Mouse (Mus musculus): ENCODE measurements around the gene Wdr91. TPM values are rescaled to one million over a fixed set of nuclear protein-coding genes. Genes with fewer than 3 reads are reported as not detected.

The Wdr91 gene
- polyA plus RNA-seq, 1 experiment from 2014 or later: 12.9 TPM

DNA sequence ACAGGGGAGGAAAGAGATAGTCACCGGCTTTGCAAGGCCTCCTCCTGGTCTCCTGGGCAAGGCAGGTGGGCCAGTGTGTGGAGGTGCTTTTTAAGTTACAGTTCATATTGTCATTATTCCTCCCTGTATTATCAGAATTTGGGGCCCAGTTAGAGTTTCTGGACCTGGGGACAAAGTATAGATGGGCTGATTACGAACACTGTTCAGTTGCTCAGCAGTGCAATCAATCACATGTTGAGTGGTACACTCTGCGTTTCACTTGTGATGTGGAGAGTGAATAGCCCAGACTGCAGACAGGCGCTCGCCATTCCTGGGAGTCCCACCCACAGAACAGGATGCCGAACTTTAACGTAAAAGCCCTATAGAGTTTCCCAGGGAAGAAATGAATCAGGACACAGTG is 26.0 kb downstream of the Wdr91 start:
- Histone ChIP-seq H3K9ac (ENCODE audit: low read length) (no peak overlapping the region), H3K27me3 (ENCODE audit: control insufficient read depth, insufficient read depth, low read length) (no peaks in the 10 kb centered on the region), H3K4me1 (replicated peaks; ENCODE audit: control insufficient read depth, insufficient read depth, low read length) (peaks cover 10% of the 10 kb centered on the region), H3K36me3 (ENCODE audit: control insufficient read depth, insufficient read depth, low read length) (no peaks in the 10 kb centered on the region; the same call in 1 of the 2 replicates), H3K9me3 (ENCODE audit: control insufficient read depth, low read length) (no peaks in the 10 kb centered on the region), H3K27ac (ENCODE audit: low read depth, low read length) (no peak overlapping the region), H3K4me3 (ENCODE audit: low read depth, low read length) (no peak overlapping the region), H3K4me2 (ENCODE audit: low read depth, low read length, severe bottlenecking) (no peak overlapping the region)
- 95% methylated on average over 7 of the region's 7 CpGs for WGBS
- DNase-seq (ENCODE audit: low spot score) (no peak), ATAC-seq (replicated peaks; ENCODE audit: low FRiP score) (no peak)

DNA sequence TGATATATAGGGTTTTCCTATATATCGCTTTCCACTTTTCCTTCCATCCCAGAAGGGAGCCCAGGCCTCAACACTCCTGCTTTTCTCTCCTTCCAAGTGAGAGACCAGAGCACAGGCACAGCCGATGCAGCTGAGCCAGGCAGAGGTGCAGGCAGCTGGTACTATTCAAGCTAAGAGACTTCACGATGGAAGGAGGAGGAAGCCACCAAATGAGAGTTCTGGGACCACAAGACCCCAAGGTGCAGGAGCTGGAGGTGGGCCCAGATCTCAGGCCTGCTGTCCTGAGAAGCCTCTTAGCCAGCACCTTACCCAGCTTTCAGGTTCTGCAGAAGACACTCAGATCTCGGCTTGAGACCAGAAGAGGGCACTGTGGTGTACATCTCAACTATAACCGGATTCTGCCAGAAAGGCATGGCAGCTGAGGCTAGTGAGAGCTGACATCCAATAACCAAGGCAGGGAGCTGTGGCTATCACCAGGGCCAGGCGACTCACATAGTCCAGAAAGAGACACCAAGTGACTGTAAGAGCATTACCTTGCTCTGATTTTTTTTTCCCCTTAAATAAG is 30.7 kb downstream of the Wdr91 start:
- no peak overlapping the region for H3K9ac ChIP-seq (ENCODE audit: low read length)
- H3K4me2 ChIP-seq (ENCODE audit: low read depth, low read length, severe bottlenecking): no peak overlapping the region
- WGBS: 60% methylated on average over 6 of the region's 6 CpGs
- DNase-seq (ENCODE audit: low spot score) (peak; percentile 57), ATAC-seq (replicated peaks; ENCODE audit: low FRiP score) (no peak)
- H3K4me3 ChIP-seq (ENCODE audit: low read depth, low read length): no peak overlapping the region
- H3K36me3 ChIP-seq (ENCODE audit: control insufficient read depth, insufficient read depth, low read length): no peaks in the 10 kb centered on the region; the same call in 1 of the 2 replicates
- H3K4me1 ChIP-seq (replicated peaks; ENCODE audit: control insufficient read depth, insufficient read depth, low read length): peaks cover 5% of the 10 kb centered on the region; the same call in 1 of the 2 replicates
- no peaks in the 10 kb centered on the region for H3K9me3 ChIP-seq (ENCODE audit: control insufficient read depth, low read length)
- no peak overlapping the region for H3K27ac ChIP-seq (ENCODE audit: low read depth, low read length)
- H3K27me3 ChIP-seq (ENCODE audit: control insufficient read depth, insufficient read depth, low read length): no peaks in the 10 kb centered on the region

DNA sequence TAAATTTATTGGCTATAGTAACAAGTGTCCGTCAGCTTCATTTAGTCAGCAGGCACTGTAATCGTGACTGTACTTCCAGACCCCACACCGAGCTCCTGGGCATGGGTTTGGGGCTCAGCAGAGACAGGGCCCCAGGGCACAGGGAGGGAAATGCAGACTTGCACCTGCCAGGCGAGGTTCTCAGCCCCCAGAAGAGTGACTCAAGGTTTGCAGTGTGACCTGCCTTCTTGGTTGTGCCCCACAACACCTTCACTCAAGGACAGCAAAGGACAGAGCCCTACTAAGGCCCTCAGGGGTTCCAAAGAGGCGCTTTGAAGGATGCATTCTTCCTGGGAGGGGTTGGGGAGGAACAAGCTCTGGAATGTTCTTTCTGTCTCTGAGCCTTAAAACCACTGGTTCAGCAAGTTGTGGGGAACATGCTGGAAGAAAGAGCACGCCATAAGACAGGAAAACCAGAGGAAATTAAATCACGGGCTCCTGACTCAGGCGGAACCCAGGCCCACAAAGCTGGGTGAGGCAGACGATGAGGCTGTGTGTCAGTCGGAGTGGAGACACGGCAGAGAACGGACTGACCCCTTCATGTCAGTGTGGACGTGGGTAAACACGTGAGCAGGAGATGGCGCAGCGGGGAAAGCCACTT is 31.5 kb downstream of the Wdr91 start:
- H3K4me3 ChIP-seq (ENCODE audit: low read depth, low read length): no peak overlapping the region
- no peaks in the 10 kb centered on the region for H3K9me3 ChIP-seq (ENCODE audit: control insufficient read depth, low read length)
- H3K27me3 ChIP-seq (ENCODE audit: control insufficient read depth, insufficient read depth, low read length): no peaks in the 10 kb centered on the region
- H3K9ac ChIP-seq (ENCODE audit: low read length): no peak overlapping the region
- H3K36me3 ChIP-seq (ENCODE audit: control insufficient read depth, insufficient read depth, low read length): no peaks in the 10 kb centered on the region; the same call in 1 of the 2 replicates
- 87% methylated on average over 16 of the region's 16 CpGs for WGBS
- peaks cover 5% of the 10 kb centered on the region; the same call in 1 of the 2 replicates for H3K4me1 ChIP-seq (replicated peaks; ENCODE audit: control insufficient read depth, insufficient read depth, low read length)
- ATAC-seq (replicated peaks; ENCODE audit: low FRiP score) (no peak), DNase-seq (ENCODE audit: low spot score) (peak; percentile 48)
- H3K27ac ChIP-seq (ENCODE audit: low read depth, low read length): no peak overlapping the region
- no peak overlapping the region for H3K4me2 ChIP-seq (ENCODE audit: low read depth, low read length, severe bottlenecking)

DNA sequence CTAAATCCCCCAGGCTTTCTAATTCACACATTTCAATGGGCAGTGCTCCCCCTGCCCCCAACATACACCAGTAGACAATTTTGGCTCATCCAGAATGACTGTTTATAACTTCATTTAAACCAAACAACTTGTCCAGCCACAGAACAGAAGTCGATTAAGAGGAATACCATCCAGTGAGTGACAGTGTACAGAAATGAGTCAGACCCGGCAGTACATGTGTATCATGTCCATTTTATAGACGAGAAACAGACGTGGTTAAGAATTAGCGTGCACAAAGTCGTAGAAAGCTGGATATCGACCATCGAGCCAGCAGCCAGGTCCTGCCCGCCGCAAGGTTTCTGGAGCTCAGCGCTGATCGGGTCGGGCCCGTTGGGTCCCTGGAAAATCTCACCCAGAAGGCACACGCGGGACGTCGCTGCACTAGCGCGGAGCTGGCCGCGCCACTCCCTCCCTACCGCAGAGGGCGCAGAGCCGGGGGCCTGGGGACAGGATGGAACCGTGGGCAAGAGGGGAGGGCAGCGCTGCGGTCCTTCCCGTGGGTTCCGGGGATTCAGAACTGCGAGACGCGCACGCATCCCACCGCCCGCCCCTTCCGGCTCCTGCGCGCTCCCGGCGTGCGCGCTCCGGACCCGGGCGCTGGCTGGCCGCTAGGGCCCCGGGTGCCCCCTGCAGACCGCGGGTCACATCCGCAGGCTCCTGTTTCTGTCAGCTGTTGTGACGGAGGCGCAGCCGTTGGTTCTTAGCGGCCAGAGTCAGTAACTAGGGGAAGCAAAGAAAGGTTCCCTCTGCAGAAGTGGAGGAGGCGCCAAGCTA is 33.0 kb downstream of the Wdr91 start, which contains the start of gene Cyren:
Gene Cyren, minus strand, starts transcription at position 552 of the 813 bp plus-strand sequence.
- Histone ChIP-seq H3K27ac (ENCODE audit: low read depth, low read length) (peak within 1 kb of the TSS; percentile 77), H3K4me3 (ENCODE audit: low read depth, low read length) (peak within 1 kb of the TSS; percentile 70), H3K27me3 (ENCODE audit: control insufficient read depth, insufficient read depth, low read length) (no peaks in the 10 kb centered on the region), H3K4me2 (ENCODE audit: low read depth, low read length, severe bottlenecking) (peak within 1 kb of the TSS; percentile 73), H3K9me3 (ENCODE audit: control insufficient read depth, low read length) (no peaks in the 10 kb centered on the region), H3K36me3 (ENCODE audit: control insufficient read depth, insufficient read depth, low read length) (no peaks in the 10 kb centered on the region; the same call in 1 of the 2 replicates), H3K9ac (ENCODE audit: low read length) (peak within 1 kb of the TSS; percentile 89), H3K4me1 (replicated peaks; ENCODE audit: control insufficient read depth, insufficient read depth, low read length) (peaks cover 5% of the 10 kb centered on the region; the same call in 1 of the 2 replicates)
- WGBS: under 1% methylated on average over 56 of the region's 56 CpGs
- DNase-seq (ENCODE audit: low spot score): peak; percentile 94
- peak; percentile 94 for ATAC-seq (replicated peaks; ENCODE audit: low FRiP score)

DNA sequence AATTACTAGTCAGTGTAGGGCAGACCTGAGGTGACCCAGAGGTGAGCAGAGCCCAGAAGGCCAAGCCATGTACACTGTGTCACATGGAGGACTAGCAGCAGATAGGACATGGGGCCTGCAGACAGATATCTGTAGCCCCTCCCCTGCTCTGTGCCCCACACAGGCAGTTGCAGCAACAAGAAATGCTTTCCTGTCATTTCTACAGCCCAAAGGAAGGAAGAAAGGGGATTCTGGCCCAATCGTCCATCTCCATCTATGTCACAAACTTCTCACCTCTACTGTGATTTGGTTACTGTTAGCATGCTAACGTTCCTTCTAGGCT is 33.9 kb downstream of the Wdr91 start:
- peak overlapping the region; percentile 70; the same call in 1 of the 2 replicates for H3K4me3 ChIP-seq (ENCODE audit: low read depth, low read length)
- H3K36me3 ChIP-seq (ENCODE audit: control insufficient read depth, insufficient read depth, low read length): no peaks in the 10 kb centered on the region; the same call in 1 of the 2 replicates
- no peak for ATAC-seq (replicated peaks; ENCODE audit: low FRiP score)
- H3K9me3 ChIP-seq (ENCODE audit: control insufficient read depth, low read length): no peaks in the 10 kb centered on the region
- peaks cover 5% of the 10 kb centered on the region; the same call in 1 of the 2 replicates for H3K4me1 ChIP-seq (replicated peaks; ENCODE audit: control insufficient read depth, insufficient read depth, low read length)
- peak; percentile 45 for DNase-seq (ENCODE audit: low spot score)
- H3K27me3 ChIP-seq (ENCODE audit: control insufficient read depth, insufficient read depth, low read length): no peaks in the 10 kb centered on the region
- peak overlapping the region; percentile 89 for H3K9ac ChIP-seq (ENCODE audit: low read length)
- H3K27ac ChIP-seq (ENCODE audit: low read depth, low read length): no peak overlapping the region
- 47% methylated on average over 2 of the region's 2 CpGs for WGBS
- peak overlapping the region; percentile 73 for H3K4me2 ChIP-seq (ENCODE audit: low read depth, low read length, severe bottlenecking)

DNA sequence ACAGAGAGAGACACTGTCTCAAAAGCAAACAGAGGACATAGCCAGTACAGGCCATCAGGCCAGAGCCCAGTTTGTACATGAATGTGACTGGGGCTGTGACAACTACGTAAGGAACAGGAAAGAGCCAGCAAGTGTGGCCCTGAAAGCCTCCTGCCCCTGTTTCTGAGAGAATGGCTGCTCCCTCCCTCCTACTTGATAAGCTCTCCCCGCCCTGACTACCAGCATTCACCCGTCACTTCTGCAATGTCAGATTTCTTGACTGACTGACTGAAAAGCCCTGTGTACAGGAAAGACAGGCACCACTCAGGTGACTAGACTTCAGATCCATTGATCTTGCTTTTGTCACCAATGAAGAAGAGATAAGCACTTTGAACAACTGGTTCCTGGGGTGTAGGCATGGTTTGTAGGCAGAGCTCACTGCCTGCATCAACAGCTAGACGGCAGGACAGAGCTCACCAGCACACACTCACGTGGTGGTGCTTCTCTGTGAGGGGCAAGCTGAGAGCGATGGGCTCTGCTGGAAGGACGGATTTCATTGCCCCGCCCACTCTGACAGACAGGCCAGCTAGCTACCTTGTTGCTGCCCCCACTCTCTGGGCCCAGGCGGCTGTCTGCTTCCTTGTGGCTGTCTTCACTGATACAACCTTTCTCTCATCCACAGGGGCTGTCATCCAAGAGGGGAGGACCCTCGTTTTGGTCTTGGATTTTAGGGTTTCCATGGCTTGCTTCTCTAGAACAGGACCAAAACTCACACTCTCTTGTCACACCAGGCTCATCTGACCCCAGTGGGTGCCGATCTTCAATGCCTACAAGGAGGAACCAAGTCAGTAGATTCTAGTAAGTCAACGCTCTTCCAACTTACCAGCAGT is 34.5 kb downstream of the Wdr91 start:
- Histone ChIP-seq H3K36me3 (ENCODE audit: control insufficient read depth, insufficient read depth, low read length) (no peaks in the 10 kb centered on the region; the same call in 1 of the 2 replicates), H3K27ac (ENCODE audit: low read depth, low read length) (no peak overlapping the region), H3K9ac (ENCODE audit: low read length) (peak overlapping the region; percentile 3; the same call in 1 of the 2 replicates), H3K4me1 (replicated peaks; ENCODE audit: control insufficient read depth, insufficient read depth, low read length) (peaks cover 5% of the 10 kb centered on the region; the same call in 1 of the 2 replicates), H3K4me2 (ENCODE audit: low read depth, low read length, severe bottlenecking) (no peak overlapping the region; the same call in 1 of the 2 replicates), H3K9me3 (ENCODE audit: control insufficient read depth, low read length) (no peaks in the 10 kb centered on the region), H3K27me3 (ENCODE audit: control insufficient read depth, insufficient read depth, low read length) (no peaks in the 10 kb centered on the region), H3K4me3 (ENCODE audit: low read depth, low read length) (no peak overlapping the region; the same call in 1 of the 2 replicates)
- ATAC-seq (replicated peaks; ENCODE audit: low FRiP score) (no peak), DNase-seq (ENCODE audit: low spot score) (peak; percentile 51)
- WGBS: 58% methylated on average over 12 of the region's 12 CpGs

DNA sequence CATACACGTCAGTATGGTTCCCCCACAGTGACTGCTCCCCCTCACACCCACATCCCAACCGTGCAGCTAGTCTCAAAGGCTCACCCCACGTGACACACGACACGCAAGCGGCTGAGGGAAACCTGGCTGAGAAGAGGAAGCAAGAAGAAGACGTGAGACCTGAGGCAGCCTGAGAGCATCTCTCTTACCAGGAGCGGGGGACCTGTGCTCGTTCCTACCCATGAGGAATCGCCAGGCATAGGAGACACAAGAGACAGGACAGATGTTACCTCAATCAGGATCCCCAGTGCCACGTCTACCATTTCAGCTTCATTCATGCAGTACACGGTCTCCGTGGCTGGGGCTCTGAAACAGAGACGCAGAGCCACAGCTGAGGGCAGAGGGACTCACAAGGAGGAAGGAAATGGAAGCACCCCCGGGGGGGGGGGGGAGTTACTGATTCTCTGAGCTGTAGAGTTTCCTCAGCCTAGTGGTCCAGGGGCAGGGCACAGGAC is 35.4 kb downstream of the Wdr91 start:
- ATAC-seq (replicated peaks; ENCODE audit: low FRiP score): no peak
- Histone ChIP-seq H3K9ac (ENCODE audit: low read length) (no peak overlapping the region), H3K9me3 (ENCODE audit: control insufficient read depth, low read length) (no peaks in the 10 kb centered on the region), H3K4me3 (ENCODE audit: low read depth, low read length) (no peak overlapping the region), H3K36me3 (ENCODE audit: control insufficient read depth, insufficient read depth, low read length) (no peaks in the 10 kb centered on the region; the same call in 1 of the 2 replicates), H3K27me3 (ENCODE audit: control insufficient read depth, insufficient read depth, low read length) (no peaks in the 10 kb centered on the region), H3K27ac (ENCODE audit: low read depth, low read length) (no peak overlapping the region), H3K4me2 (ENCODE audit: low read depth, low read length, severe bottlenecking) (no peak overlapping the region), H3K4me1 (replicated peaks; ENCODE audit: control insufficient read depth, insufficient read depth, low read length) (peaks cover 5% of the 10 kb centered on the region; the same call in 1 of the 2 replicates)
- 90% methylated on average over 15 of the region's 15 CpGs for WGBS
- no peak for DNase-seq (ENCODE audit: low spot score)

All from forebrain, embryonic 11.5 days (tissue).